Mouse (Mus musculus) heart, postnatal 0 days (tissue): ENCODE measurements at regions not wholly inside any gene's neighbourhood (a gene's known extent, or its start where the extent isn't known, plus 50 kb on each side); places are given as distances from the start of the nearest gene placed in this dataset.
"Not testable (repeated sequence)": the region's sequence is repeated elsewhere in the genome, so short reads cannot be mapped to it uniquely, and the experiment has no call there.

Source experiments
- ATAC-seq: fragments of 200-750 bp; cut with Nextera tagmentation; 2 replicates; pipeline ENCODE4 v1.8.0; 2017; ENCODE audit warnings: low read depth, moderate number of reproducible peaks, moderate library complexity; ENCODE audit not compliant: insufficient read depth
- DNase-seq: peaks from one replicate; pipeline ENCODE4 v3.0.0-alpha.2; 2016; ENCODE audit warnings: low spot score
- H3K27ac ChIP-seq: fragments of 300-500 bp; sonication (generic); 2 replicates; pipeline ENCODE4 v1.5.1; 2014; ENCODE audit warnings: low read depth, mild to moderate bottlenecking
- H3K27me3 ChIP-seq: fragments of 300-500 bp; sonication (generic); 2 replicates; pipeline ENCODE4 v1.6.1; 2014; ENCODE audit warnings: low read length, mixed read lengths; ENCODE audit not compliant: control insufficient read depth, insufficient read depth
- H3K36me3 ChIP-seq: fragments of 300-500 bp; sonication (generic); replicated peaks from 2 replicates; pipeline ENCODE4 v1.6.1; 2014; ENCODE audit warnings: low read length, mixed read lengths; ENCODE audit not compliant: control insufficient read depth, insufficient read depth
- H3K4me1 ChIP-seq: fragments of 300-500 bp; sonication (generic); 2 replicates; pipeline ENCODE4 v1.6.1; 2014; ENCODE audit warnings: antibody characterized with exemption; ENCODE audit not compliant: control insufficient read depth, insufficient read depth
- H3K4me2 ChIP-seq: fragments of 300-500 bp; sonication (generic); 2 replicates; pipeline ENCODE4 v1.6.1; 2014; ENCODE audit warnings: low read depth, mild to moderate bottlenecking, low read length, moderate library complexity
- H3K4me3 ChIP-seq: fragments of 300-500 bp; sonication (generic); 2 replicates; pipeline ENCODE4 v1.5.1; 2014; ENCODE audit warnings: low read depth, low read length
- H3K9ac ChIP-seq: fragments of 300-500 bp; sonication (generic); replicated peaks from 2 replicates; pipeline ENCODE4 v1.6.1; 2014; ENCODE audit warnings: low read depth, low read length, mixed read lengths
- H3K9me3 ChIP-seq: fragments of 300-500 bp; sonication (generic); replicated peaks from 2 replicates; pipeline ENCODE4 v1.6.1; 2016; ENCODE audit warnings: low read length; ENCODE audit not compliant: control insufficient read depth
- CTCF ChIP-seq: IDR thresholded peaks from 2 replicates; pipeline ENCODE4 v1.5.1; 2016; ENCODE audit warnings: antibody characterized with exemption, control low read depth, low read depth
- EP300 ChIP-seq: IDR thresholded peaks from 2 replicates; pipeline ENCODE4 v1.6.1; 2016; ENCODE audit warnings: antibody characterized with exemption, low read depth
- WGBS: fragments of 180-500 bp; shearing (Covaris S2); extraction: QIAGEN DNeasy Blood & Tissue Kit; methylation state at CpG from one replicate; pipeline ENCODE4 v1.1.7; 2014; 5-methylcytosine and 5-hydroxymethylcytosine counted together

GRCm38 (mm10) chr10:96280149-96280548 lies 143.7 kb downstream of the Gm5426 start:
- Histone ChIP-seq H3K9me3 (no peaks in the 10 kb centered on the region), H3K36me3 (no peaks in the 10 kb centered on the region), H3K27me3 (no peaks in the 10 kb centered on the region), H3K4me3 (no peak overlapping the region), H3K4me2 (no peak overlapping the region), H3K27ac (no peak overlapping the region), H3K4me1 (no peaks in the 10 kb centered on the region), H3K9ac (no peak overlapping the region)
- TF ChIP-seq EP300: no peak
- TF ChIP-seq CTCF: no peak
- DNase-seq: no peak
- ATAC-seq: no peak
- WGBS: 90% methylated on average over 6 of the region's 6 CpGs

DNA sequence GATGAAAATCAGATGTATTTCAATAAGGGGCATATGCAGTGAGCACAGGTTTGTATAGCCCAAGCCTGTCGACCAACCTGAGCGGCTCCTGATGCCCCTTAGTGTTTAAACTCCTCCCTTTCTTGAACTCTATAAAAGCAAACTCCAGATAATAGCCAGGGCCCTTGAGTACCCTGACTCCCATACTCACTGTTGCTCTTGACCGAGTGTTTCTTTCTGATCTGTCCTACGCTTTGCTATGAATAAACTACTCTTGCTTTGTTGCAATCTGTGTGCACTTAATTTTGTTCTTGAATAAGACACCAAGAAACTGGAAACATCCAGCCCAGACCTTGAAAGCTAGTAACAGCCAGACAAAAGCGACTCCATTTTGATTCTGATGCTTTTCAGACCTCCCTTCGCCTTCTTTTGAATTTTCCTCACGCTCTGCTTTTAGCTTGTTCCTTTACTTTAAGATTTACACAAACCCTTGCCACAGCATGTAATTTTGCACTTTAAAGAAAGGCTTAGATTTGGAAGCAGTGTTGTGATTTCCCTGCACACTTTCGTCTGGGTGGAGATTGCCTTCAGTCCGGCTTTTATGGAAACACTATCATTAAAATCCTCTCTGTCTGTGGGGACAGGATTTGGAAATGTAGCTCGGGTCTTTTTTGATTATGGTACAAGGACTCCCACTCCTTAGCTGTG lies 149.1 kb downstream of the Gm5426 start:
- TF ChIP-seq CTCF (no peak), EP300 (no peak)
- H3K4me1 ChIP-seq: no peaks in the 10 kb centered on the region
- no peak overlapping the region for H3K9ac ChIP-seq
- no peak overlapping the region for H3K4me3 ChIP-seq
- H3K4me2 ChIP-seq: no peak overlapping the region
- WGBS: 77% methylated on average over 10 of the region's 10 CpGs
- H3K36me3 ChIP-seq: no peaks in the 10 kb centered on the region
- no peak for ATAC-seq
- H3K27ac ChIP-seq: no peak overlapping the region
- H3K27me3 ChIP-seq: no peaks in the 10 kb centered on the region
- no peak for DNase-seq
- H3K9me3 ChIP-seq: no peaks in the 10 kb centered on the region

DNA sequence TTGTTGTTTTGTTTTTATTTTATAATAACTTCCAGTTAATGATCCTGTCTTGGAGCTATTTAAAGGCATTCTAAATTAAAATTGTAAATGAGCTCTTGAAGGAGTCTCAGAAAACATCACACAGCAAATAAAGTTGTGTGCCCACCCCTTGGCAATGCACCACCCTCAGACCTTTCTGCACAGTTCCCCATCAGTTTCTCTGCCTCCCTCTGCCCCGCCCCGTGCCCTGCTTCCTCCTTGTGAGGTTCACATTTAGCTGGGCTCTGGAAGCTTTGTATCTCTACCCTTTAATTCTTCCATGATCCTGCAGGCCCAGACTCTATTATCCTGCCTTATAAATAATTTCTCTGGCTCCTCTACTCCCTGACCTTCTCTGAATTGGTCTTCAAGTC lies 149.7 kb downstream of the Gm5426 start:
- no peak overlapping the region for H3K4me2 ChIP-seq
- DNase-seq: no peak

GRCm38 (mm10) chr10:96289005-96289404 lies 152.6 kb downstream of the Gm5426 start:
- ATAC-seq, H3K27me3 ChIP-seq, H3K4me1 ChIP-seq, H3K9me3 ChIP-seq, H3K4me2 ChIP-seq, H3K27ac ChIP-seq, H3K4me3 ChIP-seq, H3K36me3 ChIP-seq, H3K9ac ChIP-seq, DNase-seq: not testable (repeated sequence)

More for the DNA sequence above, 149.7 kb downstream of the Gm5426 start:
- Histone ChIP-seq H3K27ac (no peak overlapping the region), H3K4me3 (no peak overlapping the region), H3K27me3 (no peaks in the 10 kb centered on the region), H3K9me3 (no peaks in the 10 kb centered on the region), H3K36me3 (no peaks in the 10 kb centered on the region), H3K9ac (no peak overlapping the region), H3K4me1 (no peaks in the 10 kb centered on the region)
- no peak for ATAC-seq
- TF ChIP-seq EP300 (no peak), CTCF (no peak)
- 88% methylated on average over 2 of the region's 2 CpGs for WGBS

DNA sequence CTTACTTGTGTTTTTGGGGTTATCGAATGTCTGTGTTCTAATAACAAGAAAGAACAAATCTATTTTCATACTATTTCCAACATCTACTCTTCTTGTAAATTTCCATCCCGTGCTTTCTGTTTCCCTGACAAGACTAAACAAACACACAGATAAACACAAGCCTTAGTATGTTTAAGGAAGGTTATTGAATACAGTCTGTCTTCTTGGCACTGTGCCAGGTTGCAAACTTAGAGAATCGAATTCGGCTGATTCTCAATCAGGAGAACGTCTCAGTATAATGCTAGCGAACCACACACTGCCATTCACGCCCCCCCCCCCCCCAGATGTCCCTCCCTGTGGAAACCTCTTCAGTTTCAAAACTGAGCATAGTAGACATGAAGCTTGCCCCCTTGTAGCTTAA lies 157.2 kb downstream of the Gm5426 start:
- WGBS: 63% methylated on average over 7 of the region's 7 CpGs
- Histone ChIP-seq H3K36me3 (no peaks in the 10 kb centered on the region), H3K27me3 (no peaks in the 10 kb centered on the region), H3K9ac (no peak overlapping the region), H3K27ac (no peak overlapping the region), H3K4me3 (no peak overlapping the region), H3K9me3 (no peaks in the 10 kb centered on the region), H3K4me2 (no peak overlapping the region), H3K4me1 (no peaks in the 10 kb centered on the region)
- ATAC-seq (no peak), DNase-seq (no peak)
- TF ChIP-seq CTCF: no peak
- TF ChIP-seq EP300: no peak

DNA sequence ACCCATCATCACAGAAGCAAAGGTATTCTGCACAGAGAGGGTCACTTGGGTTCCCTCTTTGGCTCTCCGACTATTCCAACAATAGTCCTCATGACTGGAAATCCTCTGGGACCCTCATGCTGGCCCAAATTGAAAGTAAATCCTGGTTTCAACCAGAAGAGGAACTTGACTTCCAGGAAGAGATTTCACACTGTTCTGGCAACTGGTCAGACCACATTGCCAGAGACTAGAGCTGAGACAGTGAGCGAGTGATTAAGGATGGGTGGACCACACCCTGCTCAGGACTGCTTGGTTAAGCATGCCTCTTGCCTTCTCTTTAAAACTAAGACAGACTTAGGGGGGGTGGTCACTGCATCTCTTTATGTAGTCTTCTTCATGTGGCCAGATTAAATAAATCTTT lies 158.3 kb downstream of the Gm5426 start:
- H3K4me2 ChIP-seq: no peak overlapping the region
- H3K4me1 ChIP-seq: no peaks in the 10 kb centered on the region
- no peak overlapping the region for H3K27ac ChIP-seq
- no peaks in the 10 kb centered on the region for H3K36me3 ChIP-seq
- no peak overlapping the region for H3K4me3 ChIP-seq
- WGBS: 33% methylated on average over 2 of the region's 2 CpGs
- no peak for ATAC-seq
- H3K9me3 ChIP-seq: no peaks in the 10 kb centered on the region
- TF ChIP-seq EP300 (no peak), CTCF (no peak)
- H3K27me3 ChIP-seq: no peaks in the 10 kb centered on the region
- no peak for DNase-seq
- H3K9ac ChIP-seq: no peak overlapping the region
